ENCODE assay signal across 22 mouse cellular contexts in the genomic region with DNA sequence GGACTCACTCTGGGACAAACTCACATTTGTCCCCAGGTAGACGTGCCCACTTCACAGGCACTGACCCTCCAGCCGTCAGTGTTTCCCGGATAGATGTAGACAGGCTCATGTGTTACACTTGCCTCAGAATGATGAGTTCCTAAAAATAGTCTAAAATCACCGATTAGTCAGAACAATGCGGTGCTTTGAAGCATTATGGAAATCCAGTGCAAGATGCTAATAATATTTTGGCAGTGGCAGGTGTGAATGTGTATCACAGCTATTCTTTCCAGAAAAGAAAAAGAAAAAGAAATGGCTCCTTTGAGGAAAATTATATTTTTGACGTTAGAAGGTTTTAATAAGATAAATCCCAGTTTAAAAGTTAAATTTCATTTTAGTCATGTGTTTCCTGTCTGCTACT.
A peak's percentile ranks its signal among the peaks of the same experiment; 100 is the strongest.
DNase-seq lines count a peak whose midpoint lies in the region; ATAC-seq and TF ChIP-seq lines count a peak whose summit lies in the region.
"Had no signal": no experiment of that assay in that cellular context is flagged by ENCODE, and none has a peak within 500 bp of the region (broad histone marks: within the 10 kb centered on the region; RNA-seq: fewer than 3 reads in every experiment).

No protein-coding gene starts in this region.

- no peak for TF ChIP-seq CTCF in forebrain, postnatal 0 days (IDR thresholded peaks at IDR 0.05; ENCODE audit: low read depth)
- TF ChIP-seq CTCF in midbrain, postnatal 0 days (IDR thresholded peaks at IDR 0.05), result no peak

- 0 out of 2 replicates have a peak, but pooled peaks cover 3% of the 10 kb centered on the region for H3K4me1 ChIP-seq in forebrain, postnatal 0 days (ENCODE audit: insufficient read depth)
- H3K4me1 ChIP-seq in forebrain, embryonic 13.5 days, result no peaks in the 10 kb centered on the region
- H3K4me1 ChIP-seq in midbrain, embryonic 15.5 days, result no peaks in the 10 kb centered on the region
- H3K4me1 ChIP-seq in midbrain, postnatal 0 days (ENCODE audit: insufficient read depth, low read length), result no peaks in the 10 kb centered on the region
- H3K4me1 ChIP-seq: heart, embryonic 10.5 days; heart, embryonic 13.5 days; intestine, embryonic 15.5 days had no signal

- no peaks in the 10 kb centered on the region for H3K9me3 ChIP-seq in forebrain, postnatal 0 days (ENCODE audit: low read length)
- no peaks in the 10 kb centered on the region for H3K9me3 ChIP-seq in forebrain, embryonic 13.5 days (replicated peaks)
- no peaks in the 10 kb centered on the region for H3K9me3 ChIP-seq in midbrain, embryonic 15.5 days
- no peaks in the 10 kb centered on the region for H3K9me3 ChIP-seq in midbrain, postnatal 0 days (ENCODE audit: low read length)
- H3K9me3 ChIP-seq: heart, embryonic 10.5 days; heart, embryonic 13.5 days; hindbrain, embryonic 15.5 days; intestine, embryonic 15.5 days had no signal

- WGBS in forebrain, postnatal 0 days, result 61% methylated on average over 6 of the region's 6 CpGs
- 84% methylated on average over 6 of the region's 6 CpGs for WGBS in forebrain, embryonic 13.5 days
- 86% methylated on average over 6 of the region's 6 CpGs for WGBS in midbrain, embryonic 15.5 days
- 79% methylated on average over 6 of the region's 6 CpGs for WGBS in midbrain, postnatal 0 days

- ATAC-seq in forebrain, postnatal 0 days, result peak; percentile 72; the same call in 1 of the 2 replicates
- ATAC-seq in forebrain, embryonic 13.5 days, result no peak
- ATAC-seq in midbrain, embryonic 15.5 days (replicated peaks), result 0 out of 2 replicates have a peak, but pooled peaks have one; percentile 45
- ATAC-seq in midbrain, postnatal 0 days (ENCODE audit: low FRiP score), result no peak
- ATAC-seq: activated CD4-positive, CD25-positive, alpha-beta regulatory T cell, adult 4 months; CD4-positive, CD25-positive, alpha-beta regulatory T cell, adult 4 months; intestine, embryonic 15.5 days had no signal

- H3K27ac ChIP-seq in forebrain, postnatal 0 days (ENCODE audit: low read depth, low read length), result peak overlapping the region; percentile 35; the same call in 1 of the 2 replicates
- no peak overlapping the region for H3K27ac ChIP-seq in forebrain, embryonic 13.5 days
- H3K27ac ChIP-seq in midbrain, embryonic 15.5 days, result no peak overlapping the region
- H3K27ac ChIP-seq in midbrain, postnatal 0 days (ENCODE audit: low read depth, low read length), result no peak overlapping the region
- H3K27ac ChIP-seq: heart, adult 2 months; heart, embryonic 10.5 days; heart, embryonic 13.5 days; hindbrain, embryonic 15.5 days; intestine, embryonic 15.5 days had no signal

- H3K36me3 ChIP-seq in forebrain, postnatal 0 days (ENCODE audit: insufficient read depth), result no peaks in the 10 kb centered on the region
- peaks cover 2% of the 10 kb centered on the region; the same call in 1 of the 2 replicates for H3K36me3 ChIP-seq in forebrain, embryonic 13.5 days (ENCODE audit: poor library complexity, severe bottlenecking)
- no peaks in the 10 kb centered on the region for H3K36me3 ChIP-seq in midbrain, embryonic 15.5 days (replicated peaks)
- no peaks in the 10 kb centered on the region for H3K36me3 ChIP-seq in midbrain, postnatal 0 days (ENCODE audit: insufficient read depth, low read length)
- H3K36me3 ChIP-seq: heart, embryonic 10.5 days; heart, embryonic 13.5 days; hindbrain, embryonic 15.5 days; intestine, embryonic 15.5 days had no signal

- peak; percentile 26 for DNase-seq in forebrain, postnatal 0 days
- no peak for DNase-seq in midbrain, postnatal 0 days (ENCODE audit: low spot score)
- peak; percentile 48 for DNase-seq in brain, adult 2 months (ENCODE audit: low read depth, low spot score)
- DNase-seq in urinary bladder, adult 2 months (ENCODE audit: low spot score), result no peak
- DNase-seq: adrenal gland, adult 8-10 months; adrenal gland, postnatal 25 days; cerebellum, adult 18-20 months; cerebellum, adult 9-10 months; cerebellum, postnatal 14 days; gastrocnemius, postnatal 10 days; gastrocnemius, postnatal 36 days; heart, adult 2 months; heart, postnatal 14 days; heart, postnatal 4 days had no signal

- no peaks in the 10 kb centered on the region for H3K27me3 ChIP-seq in forebrain, postnatal 0 days (ENCODE audit: insufficient read depth, low read length)
- no peaks in the 10 kb centered on the region for H3K27me3 ChIP-seq in forebrain, embryonic 13.5 days
- H3K27me3 ChIP-seq in midbrain, embryonic 15.5 days (replicated peaks), result no peaks in the 10 kb centered on the region
- no peaks in the 10 kb centered on the region for H3K27me3 ChIP-seq in midbrain, postnatal 0 days (ENCODE audit: insufficient read depth, low read length)
- H3K27me3 ChIP-seq: heart, embryonic 13.5 days; hindbrain, embryonic 15.5 days; intestine, embryonic 15.5 days had no signal

- H3K4me2 ChIP-seq in forebrain, postnatal 0 days (ENCODE audit: low read depth), result no peak overlapping the region
- no peak overlapping the region for H3K4me2 ChIP-seq in forebrain, embryonic 13.5 days
- H3K4me2 ChIP-seq in midbrain, embryonic 15.5 days, result no peak overlapping the region
- H3K4me2 ChIP-seq in midbrain, postnatal 0 days (ENCODE audit: low read depth, low read length, poor library complexity, severe bottlenecking), result no peak overlapping the region
- H3K4me2 ChIP-seq: heart, embryonic 13.5 days; hindbrain, embryonic 15.5 days; intestine, embryonic 15.5 days had no signal

- H3K4me3 ChIP-seq in forebrain, postnatal 0 days (ENCODE audit: low read depth, low read length), result no peak overlapping the region
- H3K4me3 ChIP-seq in forebrain, embryonic 13.5 days, result no peak overlapping the region
- no peak overlapping the region for H3K4me3 ChIP-seq in midbrain, embryonic 15.5 days
- H3K4me3 ChIP-seq in midbrain, postnatal 0 days (ENCODE audit: low read depth, low read length), result no peak overlapping the region
- H3K4me3 ChIP-seq: heart, adult 2 months; heart, embryonic 10.5 days; heart, embryonic 13.5 days; hindbrain, embryonic 15.5 days; intestine, embryonic 15.5 days had no signal

- H3K9ac ChIP-seq in forebrain, postnatal 0 days, result no peak overlapping the region
- no peak overlapping the region for H3K9ac ChIP-seq in forebrain, embryonic 13.5 days
- no peak overlapping the region for H3K9ac ChIP-seq in midbrain, embryonic 15.5 days
- H3K9ac ChIP-seq in midbrain, postnatal 0 days (replicated peaks; ENCODE audit: low read length, poor library complexity, severe bottlenecking), result no peak overlapping the region
- H3K9ac ChIP-seq: heart, embryonic 13.5 days; hindbrain, embryonic 15.5 days; intestine, embryonic 15.5 days had no signal

Comparison
In these comparisons a context has a peak if more than half of its experiments do, and no peak if none do; other contexts are left out.
1. ATAC-seq: peak in forebrain, postnatal 0 days (single experiment) and midbrain, embryonic 15.5 days (single experiment); none in forebrain, embryonic 13.5 days (single experiment) and midbrain, postnatal 0 days (single experiment).
2. DNase-seq: peak in forebrain, postnatal 0 days (single experiment) and brain, adult 2 months (single experiment); none in midbrain, postnatal 0 days (single experiment) and urinary bladder, adult 2 months (single experiment).